Mouse (Mus musculus) embryonic facial prominence, embryonic 13.5 days (tissue): ENCODE results near the gene Gm8882. TPM values are rescaled to one million over a fixed set of nuclear protein-coding genes. Genes with fewer than 3 reads are reported as not detected.
"Not testable (repeated sequence)": the region's sequence is repeated elsewhere in the genome, so short reads cannot be mapped to it uniquely, and the experiment has no call there.

ENCODE experiments used
- ATAC-seq: fragments of 200-750 bp; cut with Nextera tagmentation; 2 replicates; pipeline ENCODE4 v1.8.0; 2017; ENCODE audit warnings: low read depth; ENCODE audit not compliant: insufficient number of reproducible peaks, insufficient read depth, low FRiP score, low TSS enrichment
- H3K27ac ChIP-seq: fragments of 300-500 bp; sonication (generic); 2 replicates; pipeline ENCODE4 v1.5.1; 2015; ENCODE audit warnings: moderate library complexity, mild to moderate bottlenecking, inconsistent platforms
- H3K27me3 ChIP-seq: fragments of 300-500 bp; sonication (generic); 2 replicates; pipeline ENCODE4 v1.6.1; 2015; ENCODE audit warnings: mild to moderate bottlenecking, inconsistent platforms
- H3K36me3 ChIP-seq: fragments of 300-500 bp; sonication (generic); 2 replicates; pipeline ENCODE4 v1.6.1; 2015; ENCODE audit warnings: mild to moderate bottlenecking, inconsistent platforms
- H3K4me1 ChIP-seq: fragments of 300-500 bp; sonication (generic); 2 replicates; pipeline ENCODE4 v1.6.1; 2015; ENCODE audit warnings: inconsistent platforms
- H3K4me2 ChIP-seq: fragments of 300-500 bp; sonication (generic); 2 replicates; pipeline ENCODE4 v1.6.1; 2015; ENCODE audit warnings: moderate library complexity, mild to moderate bottlenecking, inconsistent platforms
- H3K4me3 ChIP-seq: fragments of 300-500 bp; sonication (generic); 2 replicates; pipeline ENCODE4 v1.5.1; 2015; ENCODE audit warnings: mild to moderate bottlenecking, inconsistent platforms
- H3K9ac ChIP-seq: fragments of 300-500 bp; sonication (generic); 2 replicates; pipeline ENCODE4 v1.6.1; 2015; ENCODE audit warnings: mild to moderate bottlenecking, inconsistent platforms
- H3K9me3 ChIP-seq: fragments of 300-500 bp; sonication (generic); 2 replicates; pipeline ENCODE4 v1.6.1; 2016; ENCODE audit warnings: inconsistent platforms
- WGBS: fragments of 180-500 bp; shearing (Covaris S2); methylation state at CpG from one replicate; pipeline ENCODE4 v1.1.7; 2015; ENCODE audit warnings: mixed read lengths; 5-methylcytosine and 5-hydroxymethylcytosine counted together
- polyA plus RNA-seq: library from polyadenylated mRNA; unstranded; fragments of >200 nt; fragmentation: Nextera tagmentation; extraction: Ambion mirVana; gene quantifications from 2 replicates; pipeline ENCODE4 v1.2.1, GENCODE M21; 2015

The Gm8882 gene
- not detected in 2 replicates for polyA plus RNA-seq

GRCm38 (mm10) chr6:132364034-132364433 is at the start of gene Gm8882:
TSS of gene Gm8882 (minus strand) at chr6:132364134.
- not testable (repeated sequence) for H3K9ac ChIP-seq, ATAC-seq, H3K27me3 ChIP-seq, H3K27ac ChIP-seq, H3K4me2 ChIP-seq, H3K36me3 ChIP-seq, H3K4me1 ChIP-seq, H3K9me3 ChIP-seq, H3K4me3 ChIP-seq
- WGBS: 85% methylated on average over 1 of the region's 1 CpGs

DNA sequence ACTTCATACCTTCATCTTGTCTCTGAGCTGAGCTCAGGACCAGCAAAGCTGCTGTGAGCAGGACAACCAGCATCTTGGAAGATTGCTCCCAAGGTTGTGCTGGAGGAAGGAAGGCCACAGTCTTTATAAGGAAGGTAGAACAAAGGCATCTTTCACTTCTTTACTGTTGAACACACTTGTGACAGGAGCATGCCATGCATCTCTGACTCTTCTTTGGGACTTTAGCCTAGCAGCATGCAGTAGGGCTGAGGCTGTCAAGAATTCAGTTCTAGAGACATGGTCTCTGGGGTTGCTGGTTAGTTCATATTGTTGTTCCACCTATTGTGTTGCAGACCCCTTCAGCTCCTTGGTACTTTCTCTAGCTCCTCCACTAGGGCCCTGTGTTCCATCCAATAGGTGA is 49.3 kb downstream of the Gm8882 start, which contains the start of gene Prpmp5:
Prpmp5 (minus strand) TSS at position 101 of the 400 bp plus-strand sequence.
- not testable (repeated sequence) for H3K4me2 ChIP-seq, H3K4me1 ChIP-seq

More for the DNA sequence above, 49.3 kb downstream of the Gm8882 start, which contains the start of gene Prpmp5:
- H3K27me3 ChIP-seq, H3K36me3 ChIP-seq, H3K9me3 ChIP-seq, H3K4me3 ChIP-seq, ATAC-seq, H3K9ac ChIP-seq, H3K27ac ChIP-seq: not testable (repeated sequence)

Other genes starting within 250 kb of the Gm8882 start
- not detected in 2 replicates for gene Prb1, start 153.6 kb downstream of the Gm8882 start, polyA plus RNA-seq
- not detected in 2 replicates for gene Prpmp5, start 49.4 kb downstream of the Gm8882 start, polyA plus RNA-seq
- not detected in 2 replicates for gene Prh1, start 205.7 kb upstream of the Gm8882 start, polyA plus RNA-seq
- gene Prp2, start 231.8 kb upstream of the Gm8882 start, polyA plus RNA-seq: not detected in 2 replicates